Comparison of ENCODE assay signal across 8 mouse cellular contexts in the genomic region with DNA sequence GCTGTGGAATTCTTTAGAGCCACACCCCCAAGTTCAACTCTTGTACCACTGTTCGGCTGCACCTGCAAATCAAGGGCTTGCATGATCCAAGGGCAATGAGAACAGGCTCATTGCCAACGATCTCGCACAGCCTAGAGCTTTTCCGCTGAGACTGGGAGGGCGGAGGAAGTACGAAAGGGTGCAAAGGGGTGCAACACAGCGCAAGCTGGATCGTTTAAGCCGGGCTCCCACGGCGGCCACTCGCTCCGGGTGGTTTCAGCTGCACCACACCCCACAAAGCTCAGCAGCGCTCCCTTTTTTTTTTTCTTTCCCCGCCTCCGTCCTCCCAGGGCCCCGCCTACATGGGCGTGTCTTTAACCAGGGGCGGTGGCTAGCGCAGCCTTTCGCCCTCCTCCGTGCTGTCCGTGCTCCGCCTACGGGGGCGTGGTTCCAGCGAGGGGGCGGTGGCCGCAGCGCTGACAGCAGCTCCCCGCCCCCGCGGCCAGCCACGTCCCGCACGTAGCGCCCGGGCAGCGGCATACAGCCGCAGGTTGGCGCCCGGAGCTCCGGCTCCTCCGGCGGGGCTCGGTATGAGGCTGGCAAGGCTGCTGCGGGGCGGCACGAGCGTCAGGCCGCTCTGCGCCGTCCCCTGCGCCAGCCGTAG. TPM values are rescaled to one million over a fixed set of nuclear protein-coding genes. Genes with fewer than 3 reads are reported as not detected.
DNase-seq lines count a peak whose midpoint lies in the region; ATAC-seq and TF ChIP-seq lines count a peak whose summit lies in the region.

Gene Pdk1 (plus strand): TSS at position 424 of the 643 bp plus-strand sequence.

- intact Hi-C loops in heart, postnatal 25 days (cut with DNase I), result loop anchor here (10.0 kb wide), 1 partner anchor 1402 kb away; the partner anchor contains the start of gene Sp9

- no peaks in the 10 kb centered on the region for H3K27me3 ChIP-seq in forebrain, embryonic 15.5 days

- TF ChIP-seq CTCF in lung, adult 2 months (IDR thresholded peaks at IDR 0.05; ENCODE audit: insufficient read depth, low read length), result no peak

- TF ChIP-seq POLR2A in lung, adult 2 months (IDR thresholded peaks at IDR 0.05; ENCODE audit: borderline replicate concordance, extremely low read depth, low read depth, low read length), result peak; percentile 59; the same call in 1 of the 2 replicates

- H3K4me2 ChIP-seq in forebrain, embryonic 15.5 days (replicated peaks), result peak within 1 kb of the TSS; percentile 90

- peak within 1 kb of the TSS; percentile 91 for H3K27ac ChIP-seq in ES-E14 (ENCODE audit: insufficient read depth, low read depth, low read length, poor library complexity, severe bottlenecking)
- peak within 1 kb of the TSS; percentile 90 for H3K27ac ChIP-seq in forebrain, embryonic 15.5 days (replicated peaks)

- in situ Hi-C loops in ES-E14 (cut with MboI; ENCODE audit: low sequenced_read_pairs in 2 of 2, unreplicated experiment in 2 of 2), result no loop called here

- H3K4me1 ChIP-seq in ES-E14 (ENCODE audit: control insufficient read depth in 2 of 2, insufficient read depth in 2 of 2, low read length in 2 of 2, poor library complexity in 1 of 2), result peaks cover 11 to 22% of the 10 kb centered on the region in 2 experiments
- peaks cover 8% of the 10 kb centered on the region for H3K4me1 ChIP-seq in forebrain, embryonic 15.5 days
- H3K4me1 ChIP-seq in lung, adult 2 months (ENCODE audit: control insufficient read depth, insufficient read depth, low read length), result 0 out of 2 replicates have a peak, but pooled peaks cover 2% of the 10 kb centered on the region

- DNase-seq in ES-E14 (ENCODE audit: low read depth, low spot score), result peak; percentile 94
- peak; percentile 97 for DNase-seq in cerebellum, adult 11-12 months
- DNase-seq in heart, postnatal 25 days (ENCODE audit: low spot score), result peak; percentile 96
- DNase-seq in layer of hippocampus, adult 18-20 months (ENCODE audit: low spot score in 2 of 2), result peak; percentile 94 to 97
- DNase-seq in lung, adult 2 months, result peak; percentile 99
- peak; percentile 97 to 98 for DNase-seq in thymus, adult 18-20 months

- ATAC-seq in forebrain, embryonic 15.5 days (replicated peaks), result peak; percentile 97
- ATAC-seq in neutrophil, adult 5-6 weeks (ENCODE audit: extremely low read depth, insufficient number of reproducible peaks, low FRiP score, poor library complexity, severe bottlenecking), result peak; percentile 97

- no peaks in the 10 kb centered on the region for H3K9me3 ChIP-seq in ES-E14 (ENCODE audit: control insufficient read depth, insufficient read depth, low read depth, low read length)
- no peaks in the 10 kb centered on the region for H3K9me3 ChIP-seq in forebrain, embryonic 15.5 days

- WGBS in forebrain, embryonic 15.5 days, result under 1% methylated on average over 54 of the region's 55 CpGs
- under 1% methylated on average over 54 of the region's 55 CpGs for WGBS in lung, adult 2 months

- peak within 1 kb of the TSS; percentile 93 to 94 for H3K4me3 ChIP-seq in ES-E14 (ENCODE audit: insufficient read depth in 1 of 2, low read depth in 1 of 2, low read length in 2 of 2, poor library complexity in 1 of 2, severe bottlenecking in 1 of 2)
- H3K4me3 ChIP-seq in forebrain, embryonic 15.5 days, result peak within 1 kb of the TSS; percentile 95
- peak within 1 kb of the TSS; percentile 70 for H3K4me3 ChIP-seq in lung, adult 2 months (replicated peaks; ENCODE audit: extremely low read depth, low read depth, low read length)

- peaks cover 15% of the 10 kb centered on the region; the same call in 1 of the 2 replicates for H3K36me3 ChIP-seq in ES-E14 (ENCODE audit: control insufficient read depth, insufficient read depth, low read length, poor library complexity, severe bottlenecking)
- no peaks in the 10 kb centered on the region for H3K36me3 ChIP-seq in forebrain, embryonic 15.5 days

- peak within 1 kb of the TSS; percentile 95 for H3K9ac ChIP-seq in ES-E14 (ENCODE audit: insufficient read depth, low read depth, low read length, poor library complexity, severe bottlenecking)
- peak within 1 kb of the TSS; percentile 77 for H3K9ac ChIP-seq in forebrain, embryonic 15.5 days (replicated peaks)

TF ChIP-seq in ES-E14, 5 proteins besides CTCF, POLR2A, EP300 and RAD21:
- TF ChIP-seq CHD2 (IDR thresholded peaks at IDR 0.05; ENCODE audit: low read depth, low read length), result peak; percentile 30; the same call in 1 of the 2 replicates
- no peak for TF ChIP-seq ZC3H11A (IDR thresholded peaks at IDR 0.05; ENCODE audit: borderline replicate concordance, low read depth, low read length)
- TF ChIP-seq ZNF384 (IDR thresholded peaks at IDR 0.05; ENCODE audit: low read depth, low read length), result peak; percentile 92
- no peak for TF ChIP-seq MAFK (IDR thresholded peaks at IDR 0.05; ENCODE audit: insufficient read depth, low read depth, low read length)
- TF ChIP-seq HCFC1 (IDR thresholded peaks at IDR 0.05; ENCODE audit: borderline replicate concordance, insufficient read depth, low read length), result 0 out of 2 replicates have a peak, but pooled peaks have one; percentile 59

RNA-seq across cellular contexts. Expression of gene Pdk1, which starts in this region (rescaled TPM):
- total RNA-seq in ES-E14 (2012; rRNA removed), result 54.9 and 97.8 TPM in 2 replicates
- 22.0 and 22.9 TPM in 2 replicates for polyA plus RNA-seq in forebrain, embryonic 15.5 days (2015; fragmentation: Nextera tagmentation; extraction: Ambion mirVana)
- total RNA-seq in heart, postnatal 25 days (2021), result 100 to 1,000 TPM; 115 to 116 TPM
- 10 to 100 TPM; 36.9 to 41.9 TPM for total RNA-seq in layer of hippocampus, adult 18-20 months (2021)
- 8.6 and 9.3 TPM in 2 replicates for polyA plus RNA-seq in lung, adult 2 months (2012; rRNA removed)
- 36.2 and 39.0 TPM in 2 replicates for total RNA-seq in neutrophil, adult 5-6 weeks (2017)

Comparison
In these comparisons a context has a peak if more than half of its experiments do, and no peak if none do; other contexts are left out.
1. Peak in every context shown above with its lines: DNase-seq, ATAC-seq, H3K4me3 ChIP-seq and H3K27ac ChIP-seq.